Mouse (Mus musculus) kidney, postnatal 4 days (tissue): ENCODE measurements around the gene Tmco1.
A peak's percentile ranks its signal among the peaks of the same experiment; 100 is the strongest.

Experiments
- DNase-seq, 2 experiments: peaks; one replicate each; pipeline ENCODE4 v3.0.0; 2021; ENCODE audit warnings: mixed read lengths in 2 of 2

The Tmco1 gene

DNA sequence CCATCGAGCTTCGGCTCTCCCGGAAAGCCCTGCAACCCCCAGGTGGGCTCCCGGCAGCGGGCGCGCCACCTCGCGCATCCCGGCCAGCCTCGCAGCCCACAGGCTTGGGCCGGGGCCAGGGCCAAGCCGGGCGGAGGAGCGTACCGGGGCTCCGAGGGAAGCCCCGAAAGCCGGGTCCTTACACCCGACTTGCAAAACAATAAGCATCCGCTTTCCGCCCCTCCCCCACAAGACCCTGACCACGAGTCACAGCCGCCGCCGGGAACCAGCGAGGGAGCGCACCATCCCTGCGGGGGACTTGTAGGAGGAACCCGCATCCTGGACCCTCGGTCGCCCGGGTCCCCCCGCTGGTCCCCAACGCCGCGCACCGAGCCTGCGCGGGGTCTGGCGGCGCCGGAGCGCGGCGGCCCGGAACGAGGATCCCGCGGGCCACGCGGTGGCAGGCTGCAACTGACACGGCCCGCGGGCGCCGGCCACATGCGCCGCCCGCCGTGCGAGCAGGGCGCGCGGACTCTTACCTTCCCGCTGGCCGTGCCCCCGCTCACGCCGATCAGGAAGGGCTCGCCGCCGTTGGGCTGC is 23.8 kb upstream of the Tmco1 start:
- peak; percentile 84 to 88 for DNase-seq

DNA sequence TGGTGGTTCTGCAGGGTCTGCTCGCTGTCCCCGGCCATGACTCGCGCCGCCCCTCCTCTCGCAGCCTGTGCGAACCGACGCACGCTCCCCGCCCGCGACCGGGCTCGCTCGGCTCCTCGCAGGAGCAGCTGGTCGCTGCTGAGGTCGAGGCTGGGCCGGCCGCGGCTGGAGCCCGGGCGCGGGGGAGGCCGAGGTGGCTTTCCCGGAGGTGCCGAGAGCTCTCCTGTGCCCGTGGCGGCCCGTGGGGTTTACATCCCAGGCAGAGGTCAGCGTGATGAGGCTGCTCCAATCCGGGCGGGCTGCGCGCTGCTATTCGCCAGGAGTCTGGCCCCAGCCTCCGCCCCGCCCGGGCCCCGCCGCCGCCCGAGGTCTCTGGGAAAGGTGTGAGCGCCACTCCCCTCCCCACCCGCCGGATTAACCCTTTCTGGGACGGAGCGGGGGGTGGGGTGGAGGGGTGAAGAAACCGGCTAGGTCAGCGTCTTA is 23.3 kb upstream of the Tmco1 start:
- DNase-seq, result peak; percentile 88 to 94

DNA sequence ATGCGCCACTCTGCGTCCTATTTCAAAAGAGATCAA is 23.0 kb upstream of the Tmco1 start, which contains the start of gene Uck2:
Gene Uck2 (minus strand): TSS at position 1 of the 36 bp plus-strand sequence.
- DNase-seq, result no peak

DNA sequence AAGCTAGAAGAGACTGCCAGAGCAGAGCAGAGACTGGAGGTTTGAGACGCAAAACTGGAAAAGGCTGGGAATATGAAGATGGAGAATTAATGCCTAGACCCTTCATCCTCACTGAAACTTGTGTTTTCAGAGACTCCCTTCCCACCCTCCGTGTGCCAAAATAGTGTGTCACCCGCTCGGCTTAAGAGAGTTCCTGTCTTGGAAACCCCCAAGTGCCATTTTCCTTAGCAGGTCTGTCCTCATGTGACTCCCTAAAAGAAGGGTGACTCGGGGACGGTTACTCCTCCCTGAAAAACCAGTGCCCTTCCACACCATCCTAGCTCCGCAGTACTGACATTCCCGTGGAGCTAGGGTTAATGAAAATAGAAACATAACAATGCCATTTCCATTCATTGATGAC is 22.8 kb upstream of the Tmco1 start:
- DNase-seq, result no peak

GRCm38 (mm10) chr1:167287156-167287555 is 21.0 kb upstream of the Tmco1 start:
- no peak for DNase-seq

DNA sequence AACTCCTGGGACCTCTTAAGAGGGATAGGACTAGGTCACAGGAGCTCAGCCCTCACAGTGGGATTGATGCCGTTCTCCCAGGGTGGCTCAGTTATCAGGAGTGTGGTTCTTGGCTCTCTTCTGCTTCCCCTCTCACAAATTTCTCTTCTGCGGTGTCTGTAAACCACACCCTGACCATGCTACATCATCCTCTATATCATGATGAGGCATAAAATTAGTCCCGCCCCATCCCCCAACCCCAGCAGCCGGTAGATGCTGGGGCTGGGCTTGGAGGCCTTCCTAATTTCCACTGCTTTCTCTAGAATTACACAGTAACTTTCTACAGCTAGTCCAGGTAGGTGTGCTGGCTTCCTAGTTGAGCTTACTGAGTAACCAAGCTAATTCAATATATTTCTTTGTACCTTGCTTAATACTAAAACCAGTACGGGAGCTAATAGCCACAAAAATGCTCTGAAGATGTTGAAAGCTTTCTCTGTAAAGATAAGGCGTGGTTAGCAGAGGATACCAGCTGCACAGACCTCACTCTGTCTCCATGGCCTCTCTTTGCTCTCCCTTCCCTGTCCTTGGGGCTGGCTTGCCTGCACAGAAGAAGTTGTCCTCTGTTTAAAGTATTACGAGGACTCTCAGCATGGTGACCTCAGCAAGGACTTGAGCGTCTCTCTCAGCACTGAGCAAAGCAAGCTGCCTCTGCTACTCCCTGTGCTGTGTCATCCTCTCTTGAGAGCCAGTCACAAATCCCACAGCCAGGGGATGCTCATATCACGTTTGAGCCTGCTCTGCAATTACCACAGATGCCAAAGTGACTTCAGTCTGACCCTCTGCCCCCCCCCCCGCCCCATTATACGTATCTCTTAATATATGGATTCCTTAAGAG is 19.3 kb upstream of the Tmco1 start:
- DNase-seq, result no peak

DNA sequence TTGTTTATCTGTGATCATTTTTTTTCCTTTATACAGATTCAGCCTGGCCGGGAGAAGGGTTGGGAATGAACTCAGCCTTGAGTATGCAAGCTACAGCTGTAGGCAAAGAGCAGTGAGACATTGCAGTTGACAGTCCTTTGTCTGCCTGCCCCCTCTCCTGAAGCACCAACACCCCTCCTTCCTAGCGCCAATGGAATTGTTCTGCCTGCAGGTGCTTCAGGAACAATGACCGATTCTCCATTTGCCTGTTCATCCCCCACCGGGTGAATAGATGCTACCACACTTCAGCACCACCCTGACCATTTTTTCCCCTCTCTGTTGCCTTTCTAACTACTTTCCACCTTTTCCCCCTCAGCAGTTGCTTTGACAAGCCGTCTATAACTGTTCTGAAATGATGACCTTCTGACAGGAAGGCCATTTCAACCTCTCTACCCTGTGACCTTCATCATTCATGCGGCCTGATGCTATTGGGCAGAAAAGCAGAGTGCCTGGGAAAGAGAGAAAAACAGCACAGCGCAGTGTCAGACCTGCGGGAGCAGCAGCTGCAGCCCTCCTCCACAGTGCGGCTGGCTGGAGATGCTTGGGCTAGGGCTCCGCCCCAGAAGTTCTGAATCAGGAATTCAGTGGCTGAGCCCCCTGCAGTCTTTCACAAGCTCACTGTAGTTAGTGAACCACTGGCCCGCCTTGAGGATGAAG is 18.5 kb upstream of the Tmco1 start:
- peak; percentile 65 to 70 for DNase-seq

- DNase-seq, result no peak
These were observed 17.9 kb upstream of the Tmco1 start for GRCm38 (mm10) chr1:167290263-167290592.

DNA sequence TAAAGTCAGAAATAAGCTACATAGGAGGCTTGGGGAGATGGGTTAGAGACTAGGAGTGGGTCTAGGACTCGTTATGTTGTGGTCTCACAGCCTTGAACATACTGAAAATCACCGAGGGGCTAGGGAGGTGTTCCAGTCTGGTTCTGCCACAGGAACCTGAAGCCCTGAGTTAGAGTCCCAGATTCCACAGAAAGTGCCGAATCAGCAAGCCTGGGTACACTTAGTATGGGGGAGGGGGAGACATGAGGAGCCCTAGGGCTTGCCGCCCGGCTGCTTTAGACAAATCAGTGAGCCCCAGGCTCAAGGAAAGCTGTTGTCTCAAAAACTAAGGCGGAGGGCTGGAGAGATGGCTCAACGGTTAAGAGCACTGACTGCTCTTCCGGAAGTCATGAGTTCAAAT is 16.6 kb upstream of the Tmco1 start:
- no peak for DNase-seq

GRCm38 (mm10) chr1:167292447-167292846 is 15.7 kb upstream of the Tmco1 start:
- peak; percentile 65 to 77 for DNase-seq

DNA sequence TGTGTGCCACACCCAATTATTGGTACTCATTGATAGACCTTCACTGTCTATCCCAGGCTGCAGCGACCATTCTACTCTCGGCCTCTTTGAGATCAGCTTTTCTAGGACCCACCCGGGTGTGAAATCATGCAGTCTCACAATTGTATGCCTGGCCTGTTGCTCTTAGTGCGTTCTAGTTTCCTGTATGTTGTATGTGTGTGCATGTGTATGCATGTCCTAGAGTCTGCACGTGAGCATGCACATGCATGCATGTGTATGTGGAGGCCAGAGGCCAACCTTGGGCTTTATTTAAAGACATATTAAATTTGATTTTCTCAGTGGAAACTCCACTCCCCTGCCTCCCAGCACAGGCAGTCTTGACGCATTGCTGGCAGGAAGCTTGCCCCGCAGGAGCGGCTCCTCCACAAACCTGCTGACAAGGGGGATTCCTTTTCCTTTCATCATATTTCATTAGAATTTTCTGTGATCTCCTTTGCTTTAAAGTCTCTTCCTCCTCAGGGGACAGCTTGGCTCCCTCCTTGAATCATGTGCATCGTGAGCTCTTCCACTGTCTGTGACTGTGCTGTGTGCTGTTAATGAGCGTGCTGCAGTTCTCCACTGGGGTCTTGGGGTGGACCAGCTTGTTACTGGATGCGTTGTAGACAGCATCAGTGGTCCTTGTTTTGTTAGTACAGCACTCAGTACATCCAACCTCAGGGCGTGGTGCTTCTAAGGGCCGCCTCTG is 12.3 kb upstream of the Tmco1 start:
- no peak for DNase-seq

- no peak for DNase-seq
These were observed 8.1 kb upstream of the Tmco1 start for GRCm38 (mm10) chr1:167300122-167300521.

DNA sequence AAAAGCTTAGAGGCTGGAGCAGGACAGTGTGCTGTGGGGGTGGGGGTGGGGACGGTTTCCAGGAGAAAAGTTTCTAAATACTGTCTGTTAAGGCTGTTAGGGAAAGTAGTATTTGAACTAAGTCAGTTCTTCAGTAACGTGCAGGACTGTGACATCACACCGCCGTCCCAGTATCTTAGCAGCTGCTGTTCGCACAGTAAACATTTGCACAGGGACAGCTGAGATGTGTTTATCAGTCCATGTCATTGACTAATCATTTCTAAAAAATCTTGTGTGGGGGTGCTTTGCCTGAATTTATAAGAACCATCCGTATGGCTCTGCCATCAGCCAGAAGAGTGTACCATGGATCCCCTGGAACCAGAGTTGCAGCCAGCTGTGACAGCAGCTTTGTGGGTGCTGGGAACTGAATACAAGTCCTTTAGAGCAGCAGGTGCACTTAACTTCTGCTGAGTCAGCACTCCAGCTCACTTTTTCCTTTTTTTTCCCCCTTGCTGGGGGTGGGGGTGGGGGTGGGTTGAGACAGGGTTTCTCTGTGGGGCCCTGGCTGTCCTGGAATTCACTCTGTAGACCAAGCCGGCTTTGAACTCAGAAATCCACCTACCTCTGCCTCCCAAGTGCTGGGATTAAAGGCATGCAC is 2.6 kb upstream of the Tmco1 start:
- no peak for DNase-seq

- DNase-seq, result peak; percentile 40 to 58
These were observed 1.5 kb upstream of the Tmco1 start for GRCm38 (mm10) chr1:167306451-167307240.

DNA sequence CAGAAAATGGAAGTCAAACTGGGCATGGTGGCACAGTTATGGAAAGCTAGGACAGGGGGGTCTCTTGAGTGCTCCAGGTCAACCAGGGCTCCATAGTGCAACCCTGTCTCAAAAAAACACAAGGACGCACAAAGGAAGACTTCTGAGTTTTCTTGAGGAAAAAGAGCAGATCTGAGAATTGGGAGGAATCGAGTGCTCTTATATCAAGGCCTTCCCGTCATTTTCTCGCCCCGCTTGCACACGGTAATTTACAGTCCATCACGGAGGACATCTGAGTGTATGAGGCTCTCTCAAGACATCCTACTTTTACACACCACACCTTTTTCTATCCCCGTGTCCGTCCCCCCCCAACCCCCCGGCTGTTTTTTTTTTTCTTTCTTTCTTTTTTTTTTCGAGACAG is 504 bp upstream of the Tmco1 start:
- DNase-seq, result no peak

DNA sequence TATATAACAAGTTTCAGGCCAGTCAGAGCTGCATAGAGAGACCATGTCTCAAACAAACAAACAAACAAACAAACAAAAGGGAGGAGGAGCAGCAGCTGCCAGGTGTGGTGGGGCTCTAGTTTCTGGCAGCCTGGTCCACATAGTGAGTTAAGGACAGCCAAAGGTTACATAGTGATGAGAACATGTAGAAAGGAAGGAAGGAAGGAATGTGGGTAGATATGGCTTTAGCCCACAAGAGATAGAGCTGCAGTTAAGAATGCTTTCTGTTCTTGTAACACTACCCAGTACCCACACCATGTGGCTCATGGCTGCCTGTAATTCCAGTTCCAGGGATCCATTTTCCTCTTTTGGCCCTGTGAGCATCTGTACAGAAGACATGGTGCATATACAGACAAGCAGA is 4.2 kb downstream of the Tmco1 start:
- no peak for DNase-seq

- DNase-seq, result no peak
These were observed 5.0 kb downstream of the Tmco1 start for GRCm38 (mm10) chr1:167313220-167313619.

GRCm38 (mm10) chr1:167321691-167322090 is 13.5 kb downstream of the Tmco1 start:
- DNase-seq, result no peak

GRCm38 (mm10) chr1:167328776-167329175 is 20.6 kb downstream of the Tmco1 start:
- no peak for DNase-seq

- DNase-seq, result no peak
These were observed 22.9 kb downstream of the Tmco1 start for GRCm38 (mm10) chr1:167331106-167331505.

DNA sequence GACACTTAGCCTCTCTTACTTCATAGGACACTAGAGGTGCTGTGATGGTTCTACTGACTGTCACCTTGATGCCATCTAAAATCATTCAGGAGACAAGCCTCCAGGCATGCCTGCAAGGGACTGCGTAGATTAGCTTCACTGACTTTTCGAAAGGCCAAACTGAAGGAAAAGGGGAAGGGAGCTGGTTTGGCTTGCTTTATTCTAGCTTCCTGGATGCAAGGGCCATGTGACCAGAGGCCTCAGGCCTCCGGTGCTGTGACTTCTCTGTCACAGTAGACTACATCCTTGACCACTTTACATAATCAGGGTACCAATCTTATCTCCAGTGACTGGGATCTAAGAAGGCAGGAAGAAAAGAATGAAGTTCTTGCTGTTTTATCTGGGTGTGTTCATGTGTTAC is 28.2 kb downstream of the Tmco1 start:
- DNase-seq, result no peak

DNA sequence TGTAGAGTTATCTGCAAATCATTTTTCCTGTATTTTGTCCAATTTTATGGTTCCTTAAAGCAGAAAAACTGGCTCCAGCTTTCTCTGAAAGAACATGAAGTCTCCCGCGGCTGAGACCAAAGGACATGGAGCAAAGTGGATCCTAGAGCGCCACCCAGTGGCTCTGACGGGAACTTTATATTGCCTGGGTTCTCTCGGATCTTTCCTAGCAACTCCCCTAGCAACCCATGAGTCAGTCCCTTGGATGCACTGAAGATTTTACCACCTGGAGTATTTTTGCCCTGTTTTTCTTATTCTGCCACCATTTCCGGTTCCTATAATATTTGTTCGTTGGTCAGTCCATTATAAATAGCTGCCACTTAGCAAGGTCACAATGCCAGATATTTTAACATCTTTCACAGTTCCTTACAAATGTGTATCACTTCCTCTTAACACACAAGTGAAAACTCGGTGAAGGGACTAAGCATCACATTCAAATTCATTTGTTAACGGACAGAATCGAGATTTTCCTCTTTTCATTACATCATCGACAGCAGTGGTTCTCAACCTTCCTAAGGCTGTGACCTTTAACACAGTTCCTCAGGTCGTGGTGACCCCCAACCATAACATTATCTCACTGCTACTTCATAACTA is 29.4 kb downstream of the Tmco1 start:
- peak; percentile 89 to 91 for DNase-seq
